In genomic region chr1:51915051-51915575, GRCm38 (mm10) we compare ENCODE assay signal across 8 mouse cellular contexts. TPM values are rescaled to one million over a fixed set of nuclear protein-coding genes. Genes with fewer than 3 reads are reported as not detected.
A peak's percentile ranks its signal among the peaks of the same experiment; 100 is the strongest.
DNase-seq lines count a peak whose midpoint lies in the region; ATAC-seq and TF ChIP-seq lines count a peak whose summit lies in the region.

No protein-coding gene starts in this region.

- ATAC-seq in embryonic facial prominence, embryonic 14.5 days (ENCODE audit: low read depth) = peak; percentile 91
- peak; percentile 69 for ATAC-seq in heart, embryonic 14.5 days (ENCODE audit: insufficient number of reproducible peaks, insufficient read depth, low FRiP score, low read depth)
- peak; percentile 93 for ATAC-seq in kidney, postnatal 0 days (replicated peaks; ENCODE audit: low FRiP score, low read depth)
- peak; percentile 87 for ATAC-seq in lung, embryonic 15.5 days (ENCODE audit: borderline replicate concordance, extremely low read depth, low FRiP score, low TSS enrichment)

- no peak for TF ChIP-seq CTCF in kidney, postnatal 0 days (IDR thresholded peaks at IDR 0.05; ENCODE audit: low read depth)

- H3K36me3 ChIP-seq in embryonic facial prominence, embryonic 14.5 days (ENCODE audit: control insufficient read depth, insufficient read depth, low read length) = no peaks in the 10 kb centered on the region
- H3K36me3 ChIP-seq in heart, embryonic 14.5 days (ENCODE audit: control insufficient read depth, insufficient read depth, low read length) = no peaks in the 10 kb centered on the region
- H3K36me3 ChIP-seq in kidney, postnatal 0 days (ENCODE audit: insufficient read depth, low read length) = no peaks in the 10 kb centered on the region
- H3K36me3 ChIP-seq in lung, embryonic 15.5 days = no peaks in the 10 kb centered on the region

- H3K9me3 ChIP-seq in embryonic facial prominence, embryonic 14.5 days (ENCODE audit: control insufficient read depth, low read length) = no peaks in the 10 kb centered on the region
- no peaks in the 10 kb centered on the region for H3K9me3 ChIP-seq in heart, embryonic 14.5 days (ENCODE audit: control insufficient read depth, low read length)
- H3K9me3 ChIP-seq in kidney, postnatal 0 days (replicated peaks; ENCODE audit: low read length) = no peaks in the 10 kb centered on the region
- no peaks in the 10 kb centered on the region for H3K9me3 ChIP-seq in lung, embryonic 15.5 days

- 0% methylated on average over 28 of the region's 33 CpGs for WGBS in embryonic facial prominence, embryonic 14.5 days
- WGBS in heart, embryonic 14.5 days = under 1% methylated on average over 33 of the region's 33 CpGs
- 1% methylated on average over 32 of the region's 33 CpGs for WGBS in kidney, postnatal 0 days
- under 1% methylated on average over 33 of the region's 33 CpGs for WGBS in lung, embryonic 15.5 days

- H3K4me2 ChIP-seq in embryonic facial prominence, embryonic 14.5 days (ENCODE audit: low read depth, low read length) = peak overlapping the region; percentile 71
- peak overlapping the region; percentile 87 for H3K4me2 ChIP-seq in heart, embryonic 14.5 days (ENCODE audit: low read length)
- peak overlapping the region; percentile 90 for H3K4me2 ChIP-seq in kidney, postnatal 0 days (ENCODE audit: low read length)
- H3K4me2 ChIP-seq in lung, embryonic 15.5 days = peak overlapping the region; percentile 63

- H3K27ac ChIP-seq in embryonic facial prominence, embryonic 14.5 days (replicated peaks; ENCODE audit: low read depth, low read length) = peak overlapping the region; percentile 96
- H3K27ac ChIP-seq in heart, embryonic 14.5 days (replicated peaks in 1 of 2; ENCODE audit: control insufficient read depth in 1 of 2, insufficient read depth in 1 of 2, low read depth in 2 of 2, low read length in 2 of 2) = peak overlapping the region; percentile 75 to 88
- H3K27ac ChIP-seq in kidney, postnatal 0 days = peak overlapping the region; percentile 91
- H3K27ac ChIP-seq in lung, embryonic 15.5 days = peak overlapping the region; percentile 94

- peaks cover 23% of the 10 kb centered on the region for H3K4me1 ChIP-seq in embryonic facial prominence, embryonic 14.5 days (ENCODE audit: control insufficient read depth, insufficient read depth, low read length)
- peaks cover 9 to 23% of the 10 kb centered on the region in 2 experiments for H3K4me1 ChIP-seq in heart, embryonic 14.5 days (ENCODE audit: control insufficient read depth in 2 of 2, insufficient read depth in 2 of 2, low read length in 2 of 2)
- peaks cover 20% of the 10 kb centered on the region; the same call in 1 of the 2 replicates for H3K4me1 ChIP-seq in kidney, postnatal 0 days (replicated peaks; ENCODE audit: insufficient read depth, low read length)
- H3K4me1 ChIP-seq in lung, embryonic 15.5 days = peaks cover 30% of the 10 kb centered on the region

- H3K9ac ChIP-seq in embryonic facial prominence, embryonic 14.5 days (ENCODE audit: low read depth, low read length) = peak overlapping the region; percentile 95
- H3K9ac ChIP-seq in heart, embryonic 14.5 days (ENCODE audit: low read length) = peak overlapping the region; percentile 95
- H3K9ac ChIP-seq in kidney, postnatal 0 days (ENCODE audit: low read depth, low read length) = peak overlapping the region; percentile 94
- H3K9ac ChIP-seq in lung, embryonic 15.5 days = peak overlapping the region; percentile 86

- H3K27me3 ChIP-seq in embryonic facial prominence, embryonic 14.5 days (replicated peaks; ENCODE audit: control insufficient read depth, insufficient read depth, low read length) = no peaks in the 10 kb centered on the region
- H3K27me3 ChIP-seq in heart, embryonic 14.5 days (ENCODE audit: control insufficient read depth, insufficient read depth, low read length) = peaks cover 3% of the 10 kb centered on the region; the same call in 1 of the 2 replicates
- no peaks in the 10 kb centered on the region for H3K27me3 ChIP-seq in kidney, postnatal 0 days (ENCODE audit: insufficient read depth, low read length)
- H3K27me3 ChIP-seq in lung, embryonic 15.5 days = no peaks in the 10 kb centered on the region

- H3K4me3 ChIP-seq in embryonic facial prominence, embryonic 14.5 days (ENCODE audit: low read depth, low read length) = peak overlapping the region; percentile 87
- H3K4me3 ChIP-seq in heart, embryonic 14.5 days (ENCODE audit: control insufficient read depth in 1 of 2, insufficient read depth in 1 of 2, low read depth in 1 of 2, low read length in 2 of 2) = peak overlapping the region; percentile 56 to 87
- peak overlapping the region; percentile 87 for H3K4me3 ChIP-seq in kidney, postnatal 0 days (replicated peaks; ENCODE audit: low read depth, low read length)
- peak overlapping the region; percentile 88 for H3K4me3 ChIP-seq in lung, embryonic 15.5 days

- DNase-seq in 3134 (ENCODE audit: extremely low read depth, insufficient read length, low spot score) (peak; percentile 8), adipocyte (ENCODE audit: low spot score) (peak; percentile 80)
- peak; percentile 93 for DNase-seq in embryonic facial prominence, embryonic 14.5 days (ENCODE audit: low spot score)
- DNase-seq in kidney, postnatal 0 days (ENCODE audit: low spot score) = peak; percentile 95
- DNase-seq in ovary, postnatal 10 days (ENCODE audit: low spot score) = peak; percentile 60
- DNase-seq in urinary bladder, postnatal 14 days (ENCODE audit: low spot score) = peak; percentile 80

RNA-seq across cellular contexts. Expression of gene Myo1b, which starts 0.8 kb away (rescaled TPM):
- polyA plus RNA-seq in embryonic facial prominence, embryonic 14.5 days (2014; fragmentation: Nextera tagmentation; extraction: Ambion mirVana) = 87.7 and 91.3 TPM in 2 replicates
- 39.5 and 40.8 TPM in 2 replicates for polyA plus RNA-seq in heart, embryonic 14.5 days (2014; fragmentation: Nextera tagmentation; extraction: Ambion mirVana)
- 58.0 and 67.0 TPM in 2 replicates for polyA plus RNA-seq in kidney, postnatal 0 days (2015; fragmentation: Nextera tagmentation; extraction: Ambion mirVana)
- polyA plus RNA-seq in lung, embryonic 15.5 days (2015; fragmentation: Nextera tagmentation; extraction: Ambion mirVana) = 87.0 and 89.4 TPM in 2 replicates

Comparison
In these comparisons a context has a peak if more than half of its experiments do, and no peak if none do; other contexts are left out.
1. Peak in every context shown above with its lines: DNase-seq, ATAC-seq, H3K4me3 ChIP-seq and H3K27ac ChIP-seq.
2. DNase-seq: peak in every context shown above with its lines; median percentile 95 in kidney, postnatal 0 days; 93 in embryonic facial prominence, embryonic 14.5 days; 80 in adipocyte; 80 in urinary bladder, postnatal 14 days; 60 in ovary, postnatal 10 days; 8 in 3134.